Mouse (Mus musculus) thymus, adult 2 months (tissue): ENCODE results near the gene Olfr63. TPM values are rescaled to one million over a fixed set of nuclear protein-coding genes. Genes with fewer than 3 reads are reported as not detected.
"Not testable (repeated sequence)": the region's sequence is repeated elsewhere in the genome, so short reads cannot be mapped to it uniquely, and the experiment has no call there.

Experiments
- DNase-seq: peaks from one replicate; pipeline ENCODE4 v3.0.0; 2021
- H3K27ac ChIP-seq: fragments of 200-500 bp; 2 replicates; pipeline ENCODE4 v1.5.1; 2012; ENCODE audit warnings: low read length, control low read depth; ENCODE audit not compliant: control insufficient read depth, insufficient read depth
- H3K27me3 ChIP-seq: fragments of 200-500 bp; 2 replicates; pipeline ENCODE4 v1.6.1; 2012; ENCODE audit warnings: mild to moderate bottlenecking, low read length, moderate library complexity, mixed read lengths; ENCODE audit not compliant: control insufficient read depth, insufficient read depth
- H3K36me3 ChIP-seq: fragments of 200-500 bp; 2 replicates; pipeline ENCODE4 v1.6.1; 2012; ENCODE audit warnings: mild to moderate bottlenecking, low read length, moderate library complexity; ENCODE audit not compliant: control insufficient read depth, insufficient read depth
- H3K4me1 ChIP-seq: fragments of 200-500 bp; replicated peaks from 2 replicates; pipeline ENCODE4 v1.6.1; 2012; ENCODE audit warnings: low read length; ENCODE audit not compliant: control insufficient read depth, insufficient read depth
- H3K4me3 ChIP-seq: fragments of 200-500 bp; 2 replicates; pipeline ENCODE4 v1.5.1; 2012; ENCODE audit warnings: mild to moderate bottlenecking, low read length, control low read depth, moderate library complexity; ENCODE audit not compliant: control insufficient read depth, insufficient read depth
- CTCF ChIP-seq: fragments of 200-500 bp; IDR thresholded peaks from 2 replicates; pipeline ENCODE4 v1.5.1; 2012; ENCODE audit warnings: mild to moderate bottlenecking, control low read depth, low read length, moderate library complexity, borderline replicate concordance; ENCODE audit not compliant: control insufficient read depth, poor library complexity, insufficient read depth; ENCODE audit errors: extremely low read depth
- POLR2A ChIP-seq: fragments of 200-500 bp; IDR thresholded peaks from 2 replicates; pipeline ENCODE4 v1.6.1; 2012; ENCODE audit warnings: mild to moderate bottlenecking, low read length, control low read depth, moderate library complexity; ENCODE audit not compliant: control insufficient read depth, poor library complexity, insufficient read depth; ENCODE audit errors: extremely low read depth
- WGBS: fragments of 180-500 bp; shearing (Covaris S2); methylation state at CpG from one replicate; pipeline ENCODE4 v1.1.7; 2018; 5-methylcytosine and 5-hydroxymethylcytosine counted together
- polyA plus RNA-seq: library from polyadenylated mRNA; depleted of rRNA; stranded (reverse); fragments of >200 nt; gene quantifications from 2 replicates; pipeline ENCODE4 v1.2.3, GENCODE M21; 2012; rRNA removed

Olfr63 gene
- polyA plus RNA-seq: not detected in 2 replicates

DNA sequence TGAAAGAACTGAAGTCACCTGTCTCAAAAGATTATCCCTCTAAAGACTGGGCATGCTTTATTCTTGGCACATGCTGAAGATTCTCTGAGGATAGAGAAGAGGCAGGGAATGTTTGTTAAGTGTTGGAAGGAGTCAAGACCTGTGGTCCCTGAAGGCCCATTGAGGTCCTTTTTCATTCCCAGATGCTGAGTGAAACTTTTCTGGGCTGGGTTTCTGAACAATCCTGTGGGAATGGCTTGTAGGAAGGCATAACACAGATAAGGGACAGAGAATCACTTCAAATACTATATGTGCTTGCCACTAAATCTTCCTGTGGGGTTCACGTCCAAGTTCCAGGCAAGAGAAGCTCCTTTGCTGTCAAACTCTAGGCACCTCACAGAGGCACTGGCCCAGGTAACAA lies at the start of gene Olfr63:
TSS of gene Olfr63 (plus strand) at position 301 of the 400 bp plus-strand sequence.
- no peaks in the 10 kb centered on the region for H3K36me3 ChIP-seq

DNA sequence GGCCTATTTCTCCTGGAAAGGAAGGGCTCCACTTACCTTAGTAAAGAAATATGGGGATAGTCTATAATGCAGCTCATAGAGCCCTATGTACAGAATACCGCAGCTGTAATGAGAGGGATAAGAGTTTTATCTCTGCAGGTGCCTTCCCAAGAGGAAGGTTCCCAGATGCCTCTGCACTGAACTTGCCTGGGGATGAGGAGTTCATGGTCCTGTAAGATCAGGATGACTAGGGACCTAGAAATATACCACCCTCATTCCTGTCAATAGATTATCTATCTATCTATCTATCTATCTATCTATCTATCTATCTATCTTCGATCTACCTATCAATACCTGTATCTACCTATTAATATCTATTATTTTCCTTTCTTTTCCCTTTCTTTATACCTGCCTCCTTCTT lies 42.9 kb upstream of the Olfr63 start, which contains the start of gene Olfr1564:
TSS of gene Olfr1564 (minus strand) at position 101 of the 400 bp plus-strand sequence.
- WGBS: 89% methylated on average over 2 of the region's 2 CpGs
- Histone ChIP-seq H3K4me1 (no peaks in the 10 kb centered on the region), H3K27ac (no peak within 1 kb of the TSS), H3K27me3 (no peaks in the 10 kb centered on the region), H3K4me3 (no peak within 1 kb of the TSS), H3K36me3 (no peaks in the 10 kb centered on the region)
- DNase-seq: no peak
- TF ChIP-seq POLR2A (no peak), CTCF (no peak)

More for the DNA sequence above, at the start of gene Olfr63:
- TF ChIP-seq POLR2A (no peak), CTCF (no peak)
- Histone ChIP-seq H3K27ac (no peak within 1 kb of the TSS), H3K4me3 (no peak within 1 kb of the TSS), H3K27me3 (no peaks in the 10 kb centered on the region), H3K4me1 (no peaks in the 10 kb centered on the region)
- 91% methylated on average over 1 of the region's 1 CpGs for WGBS
- no peak for DNase-seq

DNA sequence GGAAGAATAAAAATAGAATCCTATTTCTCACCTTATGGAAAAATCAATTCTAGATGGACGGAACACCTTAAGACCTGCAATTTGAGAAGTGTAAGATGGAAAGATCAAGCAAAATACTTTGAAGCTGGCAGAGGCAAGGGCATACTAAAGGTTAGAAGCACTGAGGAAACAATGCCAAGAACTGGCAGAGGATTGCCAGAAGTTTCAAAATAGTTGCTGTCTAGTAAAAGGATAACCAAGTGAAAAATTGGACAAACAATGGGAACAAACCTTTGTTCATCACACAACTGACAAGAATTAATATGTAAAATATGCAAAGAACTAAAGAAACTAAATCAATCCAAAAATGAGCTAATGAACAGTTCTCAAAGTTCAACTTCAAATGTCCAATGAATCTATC lies 27.8 kb upstream of the Olfr63 start:
- WGBS: 94% methylated on average over 1 of the region's 1 CpGs
- H3K36me3 ChIP-seq, H3K4me3 ChIP-seq, H3K27ac ChIP-seq, DNase-seq, H3K4me1 ChIP-seq, H3K27me3 ChIP-seq: not testable (repeated sequence)

GRCm38 (mm10) chr17:33254530-33255318 lies 9.8 kb upstream of the Olfr63 start, which contains the start of gene Zfp955a:
Zfp955a (minus strand) TSS chr17:33255145.
- H3K27ac ChIP-seq, DNase-seq, H3K4me1 ChIP-seq, H3K27me3 ChIP-seq, H3K36me3 ChIP-seq, H3K4me3 ChIP-seq: not testable (repeated sequence)
- 29% methylated on average over 1 of the region's 34 CpGs for WGBS

- not testable (repeated sequence) for H3K27ac ChIP-seq, H3K4me3 ChIP-seq, H3K4me1 ChIP-seq, H3K36me3 ChIP-seq, DNase-seq, H3K27me3 ChIP-seq
- WGBS: no CpG with 5 or more reads among the region's 2 CpGs
Measured at GRCm38 (mm10) chr17:33255319-33255657, 9.2 kb upstream of the Olfr63 start.

GRCm38 (mm10) chr17:33268907-33269306 lies 4.4 kb downstream of the Olfr63 start:
- WGBS: 92% methylated on average over 9 of the region's 9 CpGs
- no peaks in the 10 kb centered on the region for H3K36me3 ChIP-seq
- no peaks in the 10 kb centered on the region for H3K4me1 ChIP-seq
- H3K4me3 ChIP-seq: no peak overlapping the region
- H3K27ac ChIP-seq: no peak overlapping the region
- DNase-seq: no peak
- no peak for TF ChIP-seq CTCF
- no peak for TF ChIP-seq POLR2A
- no peaks in the 10 kb centered on the region for H3K27me3 ChIP-seq

- no CpG with 5 or more reads among the region's 25 CpGs for WGBS
- not testable (repeated sequence) for H3K36me3 ChIP-seq, H3K27me3 ChIP-seq, DNase-seq, H3K4me3 ChIP-seq, H3K4me1 ChIP-seq, H3K27ac ChIP-seq
Measured at GRCm38 (mm10) chr17:33289039-33289875, 24.8 kb downstream of the Olfr63 start, which contains the start of gene Zfp955b. Zfp955b (plus strand) TSS chr17:33289544.

- H3K4me1 ChIP-seq, H3K4me3 ChIP-seq, H3K27me3 ChIP-seq, DNase-seq, H3K36me3 ChIP-seq, H3K27ac ChIP-seq: not testable (repeated sequence)
- no CpG with 5 or more reads among the region's 9 CpGs for WGBS
Measured at GRCm38 (mm10) chr17:33289876-33290149, 25.3 kb downstream of the Olfr63 start.
